Mouse (Mus musculus): ENCODE measurements around the gene Usp2. TPM values are rescaled to one million over a fixed set of nuclear protein-coding genes. Genes with fewer than 3 reads are reported as not detected.

Usp2 gene
- total RNA-seq, 1 experiment = 3.9 TPM

DNA sequence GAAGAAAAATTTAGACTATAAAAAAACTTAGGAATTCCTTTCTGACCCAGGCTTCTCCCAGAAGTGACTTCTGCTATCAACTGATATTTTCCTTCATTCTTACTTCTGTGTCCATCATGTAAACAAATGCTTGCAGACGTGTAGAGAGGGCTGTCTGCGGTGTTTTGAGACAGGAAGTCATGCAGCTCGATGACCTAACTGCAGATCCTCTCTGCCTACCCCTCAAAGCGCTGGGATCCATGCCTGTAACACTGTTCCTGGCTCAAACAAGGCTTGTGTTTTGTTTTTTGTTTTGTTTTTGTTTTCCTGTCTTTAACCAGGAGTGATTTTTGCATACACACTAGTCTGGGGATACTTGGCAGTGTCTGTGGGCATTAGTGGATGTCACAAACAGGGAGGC is 71.0 kb downstream of the Usp2 start:
- in situ Hi-C loops (cut with MboI; ENCODE audit: low sequenced_read_pairs in 2 of 2, unreplicated experiment in 2 of 2) = no loop called here
- no peak overlapping the region for H3K4me3 ChIP-seq (ENCODE audit: insufficient read depth in 1 of 2, low read depth in 1 of 2, low read length in 2 of 2, poor library complexity in 1 of 2, severe bottlenecking in 1 of 2)
- H3K27ac ChIP-seq (ENCODE audit: insufficient read depth, low read depth, low read length, poor library complexity, severe bottlenecking) = no peak overlapping the region
- H3K36me3 ChIP-seq (ENCODE audit: control insufficient read depth, insufficient read depth, low read length, poor library complexity, severe bottlenecking) = peaks cover 28% of the 10 kb centered on the region
- H3K9me3 ChIP-seq (ENCODE audit: control insufficient read depth, insufficient read depth, low read depth, low read length) = no peaks in the 10 kb centered on the region
- H3K9ac ChIP-seq (ENCODE audit: insufficient read depth, low read depth, low read length, poor library complexity, severe bottlenecking) = no peak overlapping the region
- no peak for DNase-seq (ENCODE audit: low read depth, low spot score)
- TF ChIP-seq CHD2 (IDR thresholded peaks at IDR 0.05; ENCODE audit: low read depth, low read length) = no peak
- no peak for TF ChIP-seq ZNF384 (IDR thresholded peaks at IDR 0.05; ENCODE audit: low read depth, low read length)
- TF ChIP-seq HCFC1 (IDR thresholded peaks at IDR 0.05; ENCODE audit: borderline replicate concordance, insufficient read depth, low read length) = no peak
- TF ChIP-seq MAFK (IDR thresholded peaks at IDR 0.05; ENCODE audit: insufficient read depth, low read depth, low read length) = no peak
- no peak for TF ChIP-seq ZC3H11A (IDR thresholded peaks at IDR 0.05; ENCODE audit: borderline replicate concordance, low read depth, low read length)
- H3K4me1 ChIP-seq (ENCODE audit: control insufficient read depth in 2 of 2, insufficient read depth in 2 of 2, low read length in 2 of 2, poor library complexity in 1 of 2) = peaks cover 6 to 53% of the 10 kb centered on the region in 2 experiments

DNA sequence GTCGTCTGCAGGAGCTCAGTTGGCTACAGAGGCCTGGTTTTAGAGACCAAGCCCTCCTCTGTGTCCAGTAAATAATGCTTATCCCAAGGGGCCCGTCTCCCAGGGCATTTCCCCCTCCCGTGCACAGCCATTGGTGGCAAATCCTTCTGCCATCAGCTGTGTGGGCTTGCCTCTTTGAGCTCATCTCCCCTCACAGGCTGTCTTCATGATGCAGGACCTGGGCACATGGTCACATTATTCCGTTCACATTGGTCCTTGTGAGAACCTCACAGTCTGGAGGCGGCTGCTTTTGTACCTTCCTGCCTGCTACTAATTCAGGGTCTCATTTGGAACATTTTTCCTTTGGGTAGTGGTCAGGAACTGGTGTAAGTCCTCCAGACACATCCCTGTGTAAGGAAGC is 75.1 kb downstream of the Usp2 start:
- DNase-seq (ENCODE audit: low read depth, low spot score) = no peak
- no peak overlapping the region for H3K4me3 ChIP-seq (ENCODE audit: insufficient read depth in 1 of 2, low read depth in 1 of 2, low read length in 2 of 2, poor library complexity in 1 of 2, severe bottlenecking in 1 of 2)
- H3K4me1 ChIP-seq (ENCODE audit: control insufficient read depth in 2 of 2, insufficient read depth in 2 of 2, low read length in 2 of 2, poor library complexity in 1 of 2) = peaks cover 10 to 37% of the 10 kb centered on the region in 2 experiments
- no peak for TF ChIP-seq MAFK (IDR thresholded peaks at IDR 0.05; ENCODE audit: insufficient read depth, low read depth, low read length)
- TF ChIP-seq CHD2 (IDR thresholded peaks at IDR 0.05; ENCODE audit: low read depth, low read length) = no peak
- no peak for TF ChIP-seq ZNF384 (IDR thresholded peaks at IDR 0.05; ENCODE audit: low read depth, low read length)
- no peak for TF ChIP-seq HCFC1 (IDR thresholded peaks at IDR 0.05; ENCODE audit: borderline replicate concordance, insufficient read depth, low read length)
- no peak for TF ChIP-seq ZC3H11A (IDR thresholded peaks at IDR 0.05; ENCODE audit: borderline replicate concordance, low read depth, low read length)
- in situ Hi-C loops (cut with MboI; ENCODE audit: low sequenced_read_pairs in 2 of 2, unreplicated experiment in 2 of 2) = no loop called here
- no peak overlapping the region for H3K27ac ChIP-seq (ENCODE audit: insufficient read depth, low read depth, low read length, poor library complexity, severe bottlenecking)
- H3K9ac ChIP-seq (ENCODE audit: insufficient read depth, low read depth, low read length, poor library complexity, severe bottlenecking) = no peak overlapping the region
- no peaks in the 10 kb centered on the region for H3K9me3 ChIP-seq (ENCODE audit: control insufficient read depth, insufficient read depth, low read depth, low read length)
- H3K36me3 ChIP-seq (ENCODE audit: control insufficient read depth, insufficient read depth, low read length, poor library complexity, severe bottlenecking) = peaks cover 31% of the 10 kb centered on the region

GRCm38 (mm10) chr9:44143421-44143820 is 76.6 kb downstream of the Usp2 start:
- H3K4me3 ChIP-seq (ENCODE audit: insufficient read depth in 1 of 2, low read depth in 1 of 2, low read length in 2 of 2, poor library complexity in 1 of 2, severe bottlenecking in 1 of 2) = no peak overlapping the region
- H3K36me3 ChIP-seq (ENCODE audit: control insufficient read depth, insufficient read depth, low read length, poor library complexity, severe bottlenecking) = peaks cover 27% of the 10 kb centered on the region
- TF ChIP-seq ZNF384 (IDR thresholded peaks at IDR 0.05; ENCODE audit: low read depth, low read length) (no peak), MAFK (IDR thresholded peaks at IDR 0.05; ENCODE audit: insufficient read depth, low read depth, low read length) (no peak), CHD2 (IDR thresholded peaks at IDR 0.05; ENCODE audit: low read depth, low read length) (no peak), HCFC1 (IDR thresholded peaks at IDR 0.05; ENCODE audit: borderline replicate concordance, insufficient read depth, low read length) (no peak), ZC3H11A (IDR thresholded peaks at IDR 0.05; ENCODE audit: borderline replicate concordance, low read depth, low read length) (no peak)
- H3K4me1 ChIP-seq (ENCODE audit: control insufficient read depth in 2 of 2, insufficient read depth in 2 of 2, low read length in 2 of 2, poor library complexity in 1 of 2) = peaks cover 10 to 37% of the 10 kb centered on the region in 2 experiments
- peak overlapping the region; percentile 44; the same call in 1 of the 2 replicates for H3K27ac ChIP-seq (ENCODE audit: insufficient read depth, low read depth, low read length, poor library complexity, severe bottlenecking)
- H3K9me3 ChIP-seq (ENCODE audit: control insufficient read depth, insufficient read depth, low read depth, low read length) = no peaks in the 10 kb centered on the region
- in situ Hi-C loops (cut with MboI; ENCODE audit: low sequenced_read_pairs in 2 of 2, unreplicated experiment in 2 of 2) = no loop called here
- no peak overlapping the region for H3K9ac ChIP-seq (ENCODE audit: insufficient read depth, low read depth, low read length, poor library complexity, severe bottlenecking)
- DNase-seq (ENCODE audit: low read depth, low spot score) = no peak

- TF ChIP-seq MAFK (IDR thresholded peaks at IDR 0.05; ENCODE audit: insufficient read depth, low read depth, low read length) (no peak), ZNF384 (IDR thresholded peaks at IDR 0.05; ENCODE audit: low read depth, low read length) (no peak), CHD2 (IDR thresholded peaks at IDR 0.05; ENCODE audit: low read depth, low read length) (no peak), ZC3H11A (IDR thresholded peaks at IDR 0.05; ENCODE audit: borderline replicate concordance, low read depth, low read length) (no peak), HCFC1 (IDR thresholded peaks at IDR 0.05; ENCODE audit: borderline replicate concordance, insufficient read depth, low read length) (no peak)
- no peak overlapping the region for H3K9ac ChIP-seq (ENCODE audit: insufficient read depth, low read depth, low read length, poor library complexity, severe bottlenecking)
- in situ Hi-C loops (cut with MboI; ENCODE audit: low sequenced_read_pairs in 2 of 2, unreplicated experiment in 2 of 2) = no loop called here
- H3K4me3 ChIP-seq (ENCODE audit: insufficient read depth in 1 of 2, low read depth in 1 of 2, low read length in 2 of 2, poor library complexity in 1 of 2, severe bottlenecking in 1 of 2) = no peak overlapping the region
- peak overlapping the region; percentile 44; the same call in 1 of the 2 replicates for H3K27ac ChIP-seq (ENCODE audit: insufficient read depth, low read depth, low read length, poor library complexity, severe bottlenecking)
- peaks cover 23% of the 10 kb centered on the region for H3K36me3 ChIP-seq (ENCODE audit: control insufficient read depth, insufficient read depth, low read length, poor library complexity, severe bottlenecking)
- no peak for DNase-seq (ENCODE audit: low read depth, low spot score)
- no peaks in the 10 kb centered on the region for H3K9me3 ChIP-seq (ENCODE audit: control insufficient read depth, insufficient read depth, low read depth, low read length)
- H3K4me1 ChIP-seq (ENCODE audit: control insufficient read depth in 2 of 2, insufficient read depth in 2 of 2, low read length in 2 of 2, poor library complexity in 1 of 2) = peaks cover 10 to 32% of the 10 kb centered on the region in 2 experiments
These were observed 77.3 kb downstream of the Usp2 start for GRCm38 (mm10) chr9:44144023-44144717.
